ENCODE assay signal across 8 mouse cellular contexts in genomic region chr2:132952197-132952596, GRCm38 (mm10). TPM values are rescaled to one million over a fixed set of nuclear protein-coding genes. Genes with fewer than 3 reads are reported as not detected.
DNase-seq lines count a peak whose midpoint lies in the region; ATAC-seq and TF ChIP-seq lines count a peak whose summit lies in the region.
"Had no signal": no experiment of that assay in that cellular context is flagged by ENCODE, and none has a peak within 500 bp of the region (broad histone marks: within the 10 kb centered on the region; RNA-seq: fewer than 3 reads in every experiment).

No protein-coding gene starts in this region.

- DNase-seq in lung, embryonic 14.5 days, result peak; percentile 74
- no peak for DNase-seq in lung, postnatal 14 days
- peak; percentile 80 for DNase-seq in embryo, embryonic 10 days (ENCODE audit: low spot score)
- DNase-seq in intestine, embryonic 14.5 days (ENCODE audit: low spot score), result peak; percentile 63
- DNase-seq in lung, postnatal 25 days (ENCODE audit: low spot score), result peak; percentile 3
- peak; percentile 17 for DNase-seq in yolk sac, embryonic 10.5 days (ENCODE audit: low spot score)
- no peak for DNase-seq in spleen, postnatal 14 days (ENCODE audit: low spot score in 2 of 2)

- H3K27ac ChIP-seq in lung, embryonic 14.5 days (ENCODE audit: low read depth), result no peak overlapping the region
- H3K27ac ChIP-seq in intestine, embryonic 14.5 days (ENCODE audit: low read depth), result no peak overlapping the region
- H3K27ac ChIP-seq: liver, embryonic 15.5 days had no signal

- no peak overlapping the region for H3K4me3 ChIP-seq in lung, embryonic 14.5 days (ENCODE audit: low read depth, low read length)
- H3K4me3 ChIP-seq in intestine, embryonic 14.5 days (ENCODE audit: low read depth, low read length), result no peak overlapping the region
- H3K4me3 ChIP-seq: liver, embryonic 15.5 days had no signal

- H3K27me3 ChIP-seq in lung, embryonic 14.5 days (ENCODE audit: insufficient read depth, low read length), result 0 out of 2 replicates have a peak, but pooled peaks cover 3% of the 10 kb centered on the region
- H3K27me3 ChIP-seq in intestine, embryonic 14.5 days (replicated peaks; ENCODE audit: control insufficient read depth, insufficient read depth, low read length), result no peaks in the 10 kb centered on the region; the same call in 1 of the 2 replicates
- H3K27me3 ChIP-seq: liver, embryonic 15.5 days had no signal

- peak; percentile 62 for ATAC-seq in lung, embryonic 14.5 days (ENCODE audit: insufficient read depth)
- 0 out of 2 replicates have a peak, but pooled peaks have one; percentile 60 for ATAC-seq in intestine, embryonic 14.5 days (replicated peaks; ENCODE audit: low FRiP score, low TSS enrichment, low read depth)

- H3K9ac ChIP-seq in lung, embryonic 14.5 days, result no peak overlapping the region
- no peak overlapping the region for H3K9ac ChIP-seq in intestine, embryonic 14.5 days (ENCODE audit: low read length)
- H3K9ac ChIP-seq: liver, embryonic 15.5 days had no signal

- TF ChIP-seq CTCF in lung, embryonic 14.5 days (IDR thresholded peaks at IDR 0.05; ENCODE audit: low read depth), result peak; percentile 77

- no peaks in the 10 kb centered on the region for H3K36me3 ChIP-seq in lung, embryonic 14.5 days (ENCODE audit: insufficient read depth)
- no peaks in the 10 kb centered on the region for H3K36me3 ChIP-seq in intestine, embryonic 14.5 days (ENCODE audit: control insufficient read depth, insufficient read depth, low read length)
- H3K36me3 ChIP-seq: liver, embryonic 15.5 days had no signal

- no peaks in the 10 kb centered on the region for H3K4me1 ChIP-seq in lung, embryonic 14.5 days (ENCODE audit: insufficient read depth)
- H3K4me1 ChIP-seq in intestine, embryonic 14.5 days (replicated peaks; ENCODE audit: control insufficient read depth, insufficient read depth, low read length), result no peaks in the 10 kb centered on the region
- H3K4me1 ChIP-seq: liver, embryonic 15.5 days had no signal

- WGBS in lung, embryonic 14.5 days, result 2% methylated on average over 8 of the region's 8 CpGs
- WGBS in intestine, embryonic 14.5 days, result 4% methylated on average over 8 of the region's 8 CpGs

- H3K4me2 ChIP-seq in lung, embryonic 14.5 days, result no peak overlapping the region
- no peak overlapping the region for H3K4me2 ChIP-seq in intestine, embryonic 14.5 days (ENCODE audit: low read length)
- H3K4me2 ChIP-seq: liver, embryonic 15.5 days had no signal

- H3K9me3 ChIP-seq in lung, embryonic 14.5 days (ENCODE audit: low read depth, low read length), result no peaks in the 10 kb centered on the region
- H3K9me3 ChIP-seq in intestine, embryonic 14.5 days (ENCODE audit: control insufficient read depth, low read length), result no peaks in the 10 kb centered on the region
- H3K9me3 ChIP-seq: liver, embryonic 15.5 days had no signal

RNA-seq across cellular contexts. Expression of gene Fermt1, which starts 6.5 kb away (rescaled TPM):
- polyA plus RNA-seq in lung, embryonic 14.5 days (2014; fragmentation: Nextera tagmentation; extraction: Ambion mirVana), result 4.6 and 5.4 TPM in 2 replicates
- polyA plus RNA-seq in intestine, embryonic 14.5 days (2014; fragmentation: Nextera tagmentation; extraction: Ambion mirVana), result 54.9 and 57.6 TPM in 2 replicates
- polyA plus RNA-seq: liver, embryonic 15.5 days had no signal

Comparison
In these comparisons a context has a peak if more than half of its experiments do, and no peak if none do; other contexts are left out.
1. DNase-seq: peak in lung, embryonic 14.5 days (single experiment), embryo, embryonic 10 days (single experiment), intestine, embryonic 14.5 days (single experiment), lung, postnatal 25 days (single experiment) and yolk sac, embryonic 10.5 days (single experiment); none in lung, postnatal 14 days (single experiment) and spleen, postnatal 14 days (0 of 2).